Mouse (Mus musculus): Measurements from ENCODE around the gene Acot7. TPM values are rescaled to one million over a fixed set of nuclear protein-coding genes. Genes with fewer than 3 reads are reported as not detected.

Acot7 gene
- polyA plus RNA-seq, 1 experiment from 2014 or later = 51.1 TPM

Other genes with a start within 250 kb of the Acot7 start
- 101 and 102 TPM in 2 replicates for gene Dnajc11, start 244.4 kb upstream of the Acot7 start, polyA plus RNA-seq (2014; fragmentation: Nextera tagmentation; extraction: Ambion mirVana)
- 14.3 and 14.5 TPM in 2 replicates for gene Thap3, start 189.1 kb upstream of the Acot7 start, polyA plus RNA-seq (2014; fragmentation: Nextera tagmentation; extraction: Ambion mirVana)
- 15.5 and 16.5 TPM in 2 replicates for gene Phf13, start 181.9 kb upstream of the Acot7 start, polyA plus RNA-seq (2014; fragmentation: Nextera tagmentation; extraction: Ambion mirVana)
- 9.1 and 9.4 TPM in 2 replicates for gene Klhl21, start 169.3 kb upstream of the Acot7 start, polyA plus RNA-seq (2014; fragmentation: Nextera tagmentation; extraction: Ambion mirVana)
- 17.0 and 17.8 TPM in 2 replicates for gene Zbtb48, start 150.5 kb upstream of the Acot7 start, polyA plus RNA-seq (2014; fragmentation: Nextera tagmentation; extraction: Ambion mirVana)
- 0.18 and 0.21 TPM in 2 replicates for gene Tas1r1, start 139.6 kb upstream of the Acot7 start, polyA plus RNA-seq (2014; fragmentation: Nextera tagmentation; extraction: Ambion mirVana)
- 53.3 and 59.4 TPM in 2 replicates for gene Nol9, start 138.8 kb upstream of the Acot7 start, polyA plus RNA-seq (2014; fragmentation: Nextera tagmentation; extraction: Ambion mirVana)
- gene Plekhg5, start 105.6 kb upstream of the Acot7 start, polyA plus RNA-seq (2014; fragmentation: Nextera tagmentation; extraction: Ambion mirVana) = 8.4 and 8.9 TPM in 2 replicates
- 0.90 and 1.3 TPM in 2 replicates for gene Tnfrsf25, start 62.2 kb upstream of the Acot7 start, polyA plus RNA-seq (2014; fragmentation: Nextera tagmentation; extraction: Ambion mirVana)
- gene Espn, start 25.8 kb upstream of the Acot7 start, polyA plus RNA-seq (2014; fragmentation: Nextera tagmentation; extraction: Ambion mirVana) = 4.1 and 5.3 TPM in 2 replicates
- gene Hes2, start 19.3 kb upstream of the Acot7 start, polyA plus RNA-seq (2014; fragmentation: Nextera tagmentation; extraction: Ambion mirVana) = not detected in 2 replicates
- gene Gpr153, start 96.1 kb downstream of the Acot7 start, polyA plus RNA-seq (2014; fragmentation: Nextera tagmentation; extraction: Ambion mirVana) = 1.9 and 2.2 TPM in 2 replicates
- gene Hes3, start 113.5 kb downstream of the Acot7 start, polyA plus RNA-seq (2014; fragmentation: Nextera tagmentation; extraction: Ambion mirVana) = not detected in 2 replicates
- 20.6 and 21.1 TPM in 2 replicates for gene Icmt, start 119.1 kb downstream of the Acot7 start, polyA plus RNA-seq (2014; fragmentation: Nextera tagmentation; extraction: Ambion mirVana)
- 0.53 and 0.97 TPM in 2 replicates for gene Rnf207, start 140.9 kb downstream of the Acot7 start, polyA plus RNA-seq (2014; fragmentation: Nextera tagmentation; extraction: Ambion mirVana)
- 546 and 596 TPM in 2 replicates for gene Rpl22, start 147.6 kb downstream of the Acot7 start, polyA plus RNA-seq (2014; fragmentation: Nextera tagmentation; extraction: Ambion mirVana)
- 0.32 and 0.42 TPM in 2 replicates for gene Chd5, start 160.5 kb downstream of the Acot7 start, polyA plus RNA-seq (2014; fragmentation: Nextera tagmentation; extraction: Ambion mirVana)

Data from liver, embryonic 11.5 days (tissue).